Mouse (Mus musculus): ENCODE measurements around the gene Wbp1l.

DNA sequence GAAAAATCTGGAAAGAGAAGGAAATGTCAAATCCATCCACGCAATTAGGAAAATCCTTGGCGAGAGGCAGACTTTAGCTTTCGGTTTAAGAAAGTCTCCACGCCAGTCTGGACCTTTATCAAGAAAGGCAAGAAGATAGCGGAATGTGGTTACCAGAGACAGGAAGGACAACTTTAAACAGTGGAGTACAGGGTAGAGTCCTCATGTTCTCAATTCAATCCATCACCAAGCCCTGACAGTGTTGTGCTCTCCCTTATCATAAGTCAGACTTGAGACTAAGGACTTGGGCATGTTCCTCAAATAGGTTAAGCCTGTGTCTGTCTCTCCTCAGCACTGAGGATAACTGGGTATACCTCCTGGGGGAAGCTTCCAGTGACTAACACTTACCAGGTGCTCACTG lies 70.9 kb downstream of the Wbp1l start:
- no peak for TF ChIP-seq CTCF (IDR thresholded peaks at IDR 0.05; ENCODE audit: control insufficient read depth, insufficient read depth, insufficient read length)
- no peak for TF ChIP-seq CEBPB (IDR thresholded peaks at IDR 0.05; ENCODE audit: low read depth)
- TF ChIP-seq MYOD1 (IDR thresholded peaks at IDR 0.05; ENCODE audit: control insufficient read depth, insufficient read length, low read depth), result no peak
- no peak for TF ChIP-seq MAX (IDR thresholded peaks at IDR 0.05)
- no peak for TF ChIP-seq FOSL1 (IDR thresholded peaks at IDR 0.05; ENCODE audit: insufficient read depth, low read length, poor library complexity, severe bottlenecking)
- no peak for TF ChIP-seq USF1 (IDR thresholded peaks at IDR 0.05; ENCODE audit: low read depth)
- no peak for TF ChIP-seq MYOG (IDR thresholded peaks at IDR 0.05; ENCODE audit: control insufficient read depth, extremely low read depth, insufficient read length)

Measured in C2C12 (cell line).